Mouse (Mus musculus): ENCODE measurements around the gene Pigw. TPM values are rescaled to one million over a fixed set of nuclear protein-coding genes. Genes with fewer than 3 reads are reported as not detected.
A peak's percentile ranks its signal among the peaks of the same experiment; 100 is the strongest.

The Pigw gene
- polyA plus RNA-seq (2015; fragmentation: Nextera tagmentation; extraction: Ambion mirVana), result 2.3 and 2.8 TPM in 2 replicates

DNA sequence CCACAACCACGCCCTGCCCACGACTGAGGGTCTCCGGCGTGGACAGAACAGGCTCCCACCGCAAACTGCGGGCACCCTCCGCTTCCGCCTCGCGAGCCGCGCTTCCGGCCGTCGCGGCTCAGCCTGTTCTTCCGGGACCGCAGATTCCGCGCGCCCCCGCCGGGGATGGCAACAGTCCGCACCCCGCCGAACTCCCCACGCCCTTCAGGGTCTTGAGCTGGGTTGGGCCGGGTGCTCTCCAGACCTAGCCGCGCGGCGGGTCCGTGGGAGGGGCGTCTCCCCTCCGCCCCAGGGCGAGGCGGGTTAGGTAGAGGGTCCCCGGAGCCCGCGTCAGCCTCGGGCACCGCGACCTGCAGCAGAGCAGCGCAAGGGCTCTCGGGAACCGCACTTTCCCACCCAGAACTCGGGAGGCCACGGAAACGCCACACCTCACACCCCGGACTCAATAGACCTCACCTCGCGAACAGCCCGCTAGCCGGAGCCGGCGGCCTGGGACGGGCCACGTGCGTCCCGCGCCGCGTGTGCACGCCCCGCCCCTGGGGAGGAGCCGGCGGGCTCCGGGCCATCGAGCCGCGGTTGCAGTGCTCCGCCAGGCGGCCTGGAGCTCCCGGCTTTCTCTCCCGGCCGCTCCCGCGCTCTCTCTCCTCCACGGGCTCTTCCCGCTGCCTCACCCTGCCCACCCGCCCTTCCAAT is at the start of gene Pigw, which contains the start of gene Myo19:
Gene Pigw (minus strand): TSS at position 514 of the 693 bp plus-strand sequence.
Gene Myo19 (plus strand): TSS at position 377 of the 693 bp plus-strand sequence.
- peak within 1 kb of the TSS; percentile 97 for H3K27ac ChIP-seq (ENCODE audit: low read length)
- H3K9me3 ChIP-seq (ENCODE audit: control insufficient read depth, low read length), result no peaks in the 10 kb centered on the region
- peak within 1 kb of the TSS; percentile 89 for H3K9ac ChIP-seq (ENCODE audit: low read length)
- H3K27me3 ChIP-seq (ENCODE audit: control insufficient read depth, insufficient read depth, low read depth, low read length), result no peaks in the 10 kb centered on the region
- H3K4me2 ChIP-seq (ENCODE audit: low read depth, low read length), result peak within 1 kb of the TSS; percentile 96
- peak; percentile 98 for ATAC-seq (ENCODE audit: low read depth)
- H3K4me1 ChIP-seq (replicated peaks; ENCODE audit: control insufficient read depth, insufficient read depth, low read length), result peaks cover 13% of the 10 kb centered on the region
- H3K4me3 ChIP-seq (ENCODE audit: low read length), result peak within 1 kb of the TSS; percentile 95
- WGBS, result under 1% methylated on average over 67 of the region's 81 CpGs
- H3K36me3 ChIP-seq (ENCODE audit: control insufficient read depth, insufficient read depth, low read length), result peaks cover 11% of the 10 kb centered on the region

DNA sequence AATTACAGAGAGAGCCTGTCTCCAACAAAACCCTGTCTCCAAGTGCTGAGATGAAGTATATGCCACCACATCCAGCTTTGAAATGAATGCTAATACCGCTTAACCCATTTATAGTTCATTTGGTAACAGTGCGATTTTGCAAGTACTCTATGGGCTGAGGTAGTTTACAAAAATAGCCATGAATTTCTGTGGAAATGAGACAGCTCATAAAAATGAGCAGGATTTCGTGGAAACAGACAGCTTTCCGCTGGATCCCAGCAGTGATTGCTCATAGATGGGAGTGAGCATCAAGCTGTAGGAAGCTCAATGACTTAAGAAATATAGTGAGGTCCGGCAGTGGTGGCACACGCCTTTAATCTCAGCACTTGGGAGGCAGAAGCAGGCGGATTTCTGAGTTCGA is 40.9 kb upstream of the Pigw start:
- H3K9ac ChIP-seq (ENCODE audit: low read length), result no peak overlapping the region
- no peak for ATAC-seq (ENCODE audit: low read depth)
- 78% methylated on average over 8 of the region's 8 CpGs for WGBS

DNA sequence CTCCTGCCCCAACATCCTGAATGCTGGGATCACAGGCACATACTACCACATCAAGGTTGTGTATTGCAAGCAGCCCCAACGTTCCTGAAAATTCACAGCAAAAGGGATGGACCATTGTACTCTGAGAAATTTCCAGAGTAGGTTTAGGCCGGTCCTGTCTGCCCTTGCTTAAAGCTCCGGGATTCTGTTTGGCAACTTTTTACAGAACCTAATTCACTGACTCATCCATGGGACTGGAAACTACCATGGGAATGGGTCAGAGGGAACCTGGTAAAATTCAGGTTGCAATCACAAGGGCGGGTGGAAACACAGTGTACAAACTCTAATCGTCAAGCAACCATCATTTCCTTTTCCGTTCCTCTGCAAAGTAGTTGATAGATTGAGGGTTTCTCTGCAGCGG is 39.9 kb upstream of the Pigw start:
- Histone ChIP-seq H3K27ac (ENCODE audit: low read length) (no peak overlapping the region), H3K4me3 (ENCODE audit: low read length) (no peak overlapping the region), H3K4me2 (ENCODE audit: low read depth, low read length) (no peak overlapping the region), H3K36me3 (ENCODE audit: control insufficient read depth, insufficient read depth, low read length) (no peaks in the 10 kb centered on the region), H3K9ac (ENCODE audit: low read length) (no peak overlapping the region), H3K4me1 (replicated peaks; ENCODE audit: control insufficient read depth, insufficient read depth, low read length) (no peaks in the 10 kb centered on the region; the same call in 1 of the 2 replicates), H3K9me3 (ENCODE audit: control insufficient read depth, low read length) (no peaks in the 10 kb centered on the region), H3K27me3 (ENCODE audit: control insufficient read depth, insufficient read depth, low read depth, low read length) (no peaks in the 10 kb centered on the region)
- WGBS, result 54% methylated on average over 7 of the region's 7 CpGs
- ATAC-seq (ENCODE audit: low read depth), result no peak

More for the DNA sequence above, 40.9 kb upstream of the Pigw start:
- H3K27ac ChIP-seq (ENCODE audit: low read length), result no peak overlapping the region
- no peak overlapping the region for H3K4me2 ChIP-seq (ENCODE audit: low read depth, low read length)
- H3K9me3 ChIP-seq (ENCODE audit: control insufficient read depth, low read length), result no peaks in the 10 kb centered on the region
- no peaks in the 10 kb centered on the region for H3K27me3 ChIP-seq (ENCODE audit: control insufficient read depth, insufficient read depth, low read depth, low read length)
- H3K4me3 ChIP-seq (ENCODE audit: low read length), result no peak overlapping the region
- no peaks in the 10 kb centered on the region for H3K4me1 ChIP-seq (replicated peaks; ENCODE audit: control insufficient read depth, insufficient read depth, low read length)
- H3K36me3 ChIP-seq (ENCODE audit: control insufficient read depth, insufficient read depth, low read length), result no peaks in the 10 kb centered on the region

DNA sequence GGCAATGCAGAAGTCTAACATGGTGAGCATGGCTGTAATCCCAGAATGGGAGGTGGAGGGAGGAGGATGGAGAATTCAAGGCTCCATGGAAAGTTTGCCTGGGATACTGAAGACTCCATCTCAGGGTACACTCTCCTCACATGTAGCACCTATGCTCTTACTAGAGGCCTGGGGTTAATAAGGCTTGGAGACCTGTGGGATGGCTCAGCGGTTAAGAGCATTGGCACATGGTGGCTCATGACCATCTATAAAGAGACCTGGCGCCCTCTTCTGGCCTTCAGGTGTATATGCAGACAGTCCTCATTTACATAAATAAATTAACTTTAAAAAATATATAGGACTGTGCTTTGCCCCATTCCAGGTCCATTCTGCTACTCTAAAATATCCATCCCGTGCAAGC is 39.2 kb upstream of the Pigw start:
- 38% methylated on average over 3 of the region's 3 CpGs for WGBS
- H3K4me2 ChIP-seq (ENCODE audit: low read depth, low read length), result no peak overlapping the region
- no peak overlapping the region for H3K9ac ChIP-seq (ENCODE audit: low read length)
- no peak overlapping the region for H3K4me3 ChIP-seq (ENCODE audit: low read length)
- H3K27ac ChIP-seq (ENCODE audit: low read length), result no peak overlapping the region
- H3K9me3 ChIP-seq (ENCODE audit: control insufficient read depth, low read length), result no peaks in the 10 kb centered on the region
- no peaks in the 10 kb centered on the region; the same call in 1 of the 2 replicates for H3K4me1 ChIP-seq (replicated peaks; ENCODE audit: control insufficient read depth, insufficient read depth, low read length)
- no peaks in the 10 kb centered on the region for H3K36me3 ChIP-seq (ENCODE audit: control insufficient read depth, insufficient read depth, low read length)
- ATAC-seq (ENCODE audit: low read depth), result no peak
- H3K27me3 ChIP-seq (ENCODE audit: control insufficient read depth, insufficient read depth, low read depth, low read length), result no peaks in the 10 kb centered on the region

DNA sequence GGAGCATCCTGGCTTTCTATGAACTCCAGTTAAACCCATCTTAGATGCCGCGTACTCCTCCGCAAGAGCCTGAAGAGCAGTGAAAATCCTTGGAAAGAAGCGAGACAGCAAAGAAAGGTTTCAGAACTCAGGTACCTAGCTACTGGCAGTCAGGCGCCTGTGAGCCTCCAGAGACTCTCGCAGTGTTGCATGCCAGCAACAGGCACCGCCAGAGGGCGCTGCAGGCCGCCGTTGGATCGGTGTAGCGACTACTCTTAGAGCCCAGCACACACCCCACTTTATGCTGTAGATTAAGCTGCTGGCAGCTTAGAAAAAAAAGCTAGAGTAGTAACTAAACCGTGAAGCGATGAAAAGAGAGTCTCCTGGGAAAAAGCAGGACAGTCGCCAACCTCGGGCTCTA is 38.3 kb upstream of the Pigw start:
- Histone ChIP-seq H3K4me3 (ENCODE audit: low read length) (no peak overlapping the region), H3K27ac (ENCODE audit: low read length) (no peak overlapping the region), H3K4me2 (ENCODE audit: low read depth, low read length) (peak overlapping the region; percentile 13; the same call in 1 of the 2 replicates), H3K9me3 (ENCODE audit: control insufficient read depth, low read length) (no peaks in the 10 kb centered on the region), H3K9ac (ENCODE audit: low read length) (no peak overlapping the region), H3K27me3 (ENCODE audit: control insufficient read depth, insufficient read depth, low read depth, low read length) (no peaks in the 10 kb centered on the region), H3K36me3 (ENCODE audit: control insufficient read depth, insufficient read depth, low read length) (no peaks in the 10 kb centered on the region), H3K4me1 (replicated peaks; ENCODE audit: control insufficient read depth, insufficient read depth, low read length) (no peaks in the 10 kb centered on the region; the same call in 1 of the 2 replicates)
- peak; percentile 83 for ATAC-seq (ENCODE audit: low read depth)
- WGBS, result 4% methylated on average over 16 of the region's 16 CpGs

DNA sequence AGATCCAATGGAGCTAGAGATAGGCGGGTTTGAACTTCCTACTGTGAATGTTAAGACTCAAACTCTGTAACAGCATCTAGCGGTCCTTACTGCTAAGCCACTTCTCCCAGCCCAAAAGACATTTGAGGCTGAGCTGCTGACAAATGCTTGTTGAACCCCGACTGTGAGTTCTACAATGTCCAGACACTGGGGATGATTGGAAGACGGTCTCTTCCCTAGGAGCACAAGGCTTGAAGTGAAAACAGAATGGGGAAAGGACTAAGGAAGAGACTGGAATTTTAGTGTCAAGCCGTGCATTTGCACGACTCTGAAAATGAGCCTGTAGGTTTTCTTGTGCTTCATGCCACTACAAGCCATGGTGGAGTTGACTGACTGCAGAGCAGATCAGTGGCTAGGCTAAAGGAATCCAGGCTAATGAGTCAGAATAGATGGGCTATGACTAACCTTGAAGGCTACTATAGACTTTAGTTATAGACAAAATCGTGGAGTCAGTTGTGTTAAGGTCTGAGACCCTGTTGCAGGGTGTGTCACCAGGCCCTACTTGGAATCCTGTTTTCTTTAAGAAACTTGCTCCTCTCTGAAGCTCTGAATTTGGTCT is 36.7 kb upstream of the Pigw start:
- WGBS, result 59% methylated on average over 7 of the region's 7 CpGs
- no peaks in the 10 kb centered on the region for H3K27me3 ChIP-seq (ENCODE audit: control insufficient read depth, insufficient read depth, low read depth, low read length)
- peaks cover 3% of the 10 kb centered on the region for H3K36me3 ChIP-seq (ENCODE audit: control insufficient read depth, insufficient read depth, low read length)
- H3K4me1 ChIP-seq (replicated peaks; ENCODE audit: control insufficient read depth, insufficient read depth, low read length), result no peaks in the 10 kb centered on the region; the same call in 1 of the 2 replicates
- peak overlapping the region; percentile 87 for H3K9ac ChIP-seq (ENCODE audit: low read length)
- H3K4me2 ChIP-seq (ENCODE audit: low read depth, low read length), result peak overlapping the region; percentile 75
- no peaks in the 10 kb centered on the region for H3K9me3 ChIP-seq (ENCODE audit: control insufficient read depth, low read length)
- ATAC-seq (ENCODE audit: low read depth), result no peak
- H3K4me3 ChIP-seq (ENCODE audit: low read length), result peak overlapping the region; percentile 89
- no peak overlapping the region for H3K27ac ChIP-seq (ENCODE audit: low read length)

DNA sequence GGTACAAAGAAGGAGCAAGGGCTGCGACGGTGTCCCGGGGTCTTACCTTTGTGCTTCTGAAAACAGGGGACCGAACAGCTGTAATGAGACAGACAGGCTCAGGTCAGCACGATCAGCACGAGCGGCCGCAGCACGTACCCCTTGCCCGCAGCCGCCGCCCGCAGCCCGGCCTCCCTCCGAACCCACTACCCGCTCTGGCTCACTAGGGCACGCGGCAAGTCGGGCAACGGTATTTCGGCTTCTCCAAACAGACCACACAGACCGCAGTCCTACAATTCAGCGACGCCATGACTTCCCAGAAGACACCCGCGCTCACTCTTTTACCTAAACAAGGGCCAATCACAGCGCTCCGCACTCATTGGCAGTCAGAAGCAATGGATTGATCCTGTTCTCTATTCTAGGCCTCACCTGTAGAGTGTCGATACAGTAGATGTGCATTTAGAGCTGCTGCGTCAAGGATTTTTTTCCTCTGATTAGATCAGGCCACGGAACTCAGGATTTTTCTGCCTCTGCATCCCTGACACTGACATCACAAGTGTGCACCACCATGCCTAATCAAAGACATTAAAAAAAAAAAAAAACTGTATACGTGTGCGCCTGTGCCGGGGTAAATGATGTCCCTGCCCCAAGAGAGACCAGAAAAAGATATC is 36.1 kb upstream of the Pigw start, which contains the start of gene Znhit3:
Gene Znhit3 (minus strand): TSS at position 314 of the 650 bp plus-strand sequence.
- H3K4me3 ChIP-seq (ENCODE audit: low read length), result peak within 1 kb of the TSS; percentile 89
- peak; percentile 89 for ATAC-seq (ENCODE audit: low read depth)
- peak within 1 kb of the TSS; percentile 87 for H3K9ac ChIP-seq (ENCODE audit: low read length)
- no peaks in the 10 kb centered on the region for H3K9me3 ChIP-seq (ENCODE audit: control insufficient read depth, low read length)
- H3K4me1 ChIP-seq (replicated peaks; ENCODE audit: control insufficient read depth, insufficient read depth, low read length), result no peaks in the 10 kb centered on the region; the same call in 1 of the 2 replicates
- 4% methylated on average over 34 of the region's 34 CpGs for WGBS
- H3K36me3 ChIP-seq (ENCODE audit: control insufficient read depth, insufficient read depth, low read length), result peaks cover 9% of the 10 kb centered on the region
- no peak within 1 kb of the TSS; the same call in 1 of the 2 replicates for H3K27ac ChIP-seq (ENCODE audit: low read length)
- peak within 1 kb of the TSS; percentile 75 for H3K4me2 ChIP-seq (ENCODE audit: low read depth, low read length)
- H3K27me3 ChIP-seq (ENCODE audit: control insufficient read depth, insufficient read depth, low read depth, low read length), result no peaks in the 10 kb centered on the region

DNA sequence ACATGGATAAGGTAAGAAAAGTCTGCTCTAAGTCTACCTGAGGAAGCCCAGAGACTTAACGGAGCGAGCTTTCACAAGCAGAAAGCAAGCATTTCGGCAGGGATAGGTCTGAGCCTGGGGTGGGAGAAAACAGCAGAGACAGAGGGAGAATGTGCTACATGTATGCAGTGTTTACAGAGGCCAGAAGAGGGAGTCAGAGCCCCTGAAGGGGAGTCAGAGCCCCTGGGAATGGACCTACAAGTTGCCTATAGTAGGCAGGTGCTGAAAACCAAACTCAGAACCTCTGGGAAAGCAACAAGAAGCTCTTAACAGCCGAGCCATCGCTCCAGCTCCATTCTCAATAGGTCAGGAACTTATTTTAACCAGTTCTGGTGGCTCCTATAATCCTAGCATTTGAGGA is 34.6 kb upstream of the Pigw start:
- Histone ChIP-seq H3K4me1 (replicated peaks; ENCODE audit: control insufficient read depth, insufficient read depth, low read length) (no peaks in the 10 kb centered on the region; the same call in 1 of the 2 replicates), H3K4me2 (ENCODE audit: low read depth, low read length) (no peak overlapping the region), H3K4me3 (ENCODE audit: low read length) (no peak overlapping the region), H3K27me3 (ENCODE audit: control insufficient read depth, insufficient read depth, low read depth, low read length) (no peaks in the 10 kb centered on the region), H3K9me3 (ENCODE audit: control insufficient read depth, low read length) (no peaks in the 10 kb centered on the region), H3K9ac (ENCODE audit: low read length) (no peak overlapping the region), H3K36me3 (ENCODE audit: control insufficient read depth, insufficient read depth, low read length) (peaks cover 14% of the 10 kb centered on the region), H3K27ac (ENCODE audit: low read length) (no peak overlapping the region)
- 89% methylated on average over 5 of the region's 5 CpGs for WGBS
- no peak for ATAC-seq (ENCODE audit: low read depth)

DNA sequence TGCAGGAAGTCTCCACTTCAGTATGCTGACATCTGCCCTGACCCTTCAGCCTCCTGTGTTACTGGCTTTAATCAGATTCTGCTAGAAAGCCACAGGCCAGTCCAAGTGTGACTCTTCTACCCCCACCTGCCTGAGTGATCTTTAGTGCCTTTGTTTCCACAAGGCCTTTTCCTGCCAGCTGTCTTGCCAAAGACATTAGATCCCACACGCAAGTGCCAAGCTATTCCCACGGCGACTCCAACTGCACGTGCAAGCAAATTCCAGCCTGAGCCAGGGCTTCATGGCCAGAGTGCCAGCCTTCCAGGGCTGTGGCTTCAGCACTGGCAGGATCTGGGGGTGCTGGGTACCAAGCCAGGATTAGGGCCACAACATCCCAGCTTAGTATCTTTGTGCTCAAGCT is 30.3 kb upstream of the Pigw start:
- peaks cover 28% of the 10 kb centered on the region for H3K36me3 ChIP-seq (ENCODE audit: control insufficient read depth, insufficient read depth, low read length)
- 85% methylated on average over 4 of the region's 4 CpGs for WGBS
- ATAC-seq (ENCODE audit: low read depth), result no peak

More for the DNA sequence above, 30.3 kb upstream of the Pigw start:
- H3K4me2 ChIP-seq (ENCODE audit: low read depth, low read length), result no peak overlapping the region
- H3K27ac ChIP-seq (ENCODE audit: low read length), result no peak overlapping the region
- H3K9me3 ChIP-seq (ENCODE audit: control insufficient read depth, low read length), result no peaks in the 10 kb centered on the region
- H3K4me1 ChIP-seq (replicated peaks; ENCODE audit: control insufficient read depth, insufficient read depth, low read length), result no peaks in the 10 kb centered on the region; the same call in 1 of the 2 replicates
- no peak overlapping the region for H3K4me3 ChIP-seq (ENCODE audit: low read length)
- H3K27me3 ChIP-seq (ENCODE audit: control insufficient read depth, insufficient read depth, low read depth, low read length), result no peaks in the 10 kb centered on the region
- H3K9ac ChIP-seq (ENCODE audit: low read length), result no peak overlapping the region
